Mouse (Mus musculus): Measurements from ENCODE around the gene Fbxo42. TPM values are rescaled to one million over a fixed set of nuclear protein-coding genes. Genes with fewer than 3 reads are reported as not detected.

Gene Fbxo42
- polyA plus RNA-seq, 1 experiment from 2014 or later, result 21.6 TPM

GRCm38 (mm10) chr4:141247776-141248613 lies 100.3 kb downstream of the Fbxo42 start:
- H3K4me2 ChIP-seq, result peak overlapping the region; percentile 61
- no peaks in the 10 kb centered on the region for H3K9me3 ChIP-seq (replicated peaks)
- peaks cover 17% of the 10 kb centered on the region for H3K4me1 ChIP-seq
- H3K4me3 ChIP-seq, result peak overlapping the region; percentile 40
- H3K27me3 ChIP-seq (replicated peaks), result peaks cover 88% of the 10 kb centered on the region
- peak; percentile 34 for ATAC-seq
- H3K36me3 ChIP-seq, result no peaks in the 10 kb centered on the region
- H3K27ac ChIP-seq, result no peak overlapping the region
- peak overlapping the region; percentile 41; the same call in 1 of the 2 replicates for H3K9ac ChIP-seq
- 3% methylated on average over 59 of the region's 60 CpGs for WGBS (ENCODE audit: insufficient replicate concordance)

GRCm38 (mm10) chr4:141248614-141248978 lies 100.9 kb downstream of the Fbxo42 start:
- ATAC-seq, result peak; percentile 18; the same call in 1 of the 2 replicates
- Histone ChIP-seq H3K9me3 (replicated peaks) (no peaks in the 10 kb centered on the region), H3K4me1 (peaks cover 17% of the 10 kb centered on the region), H3K27me3 (replicated peaks) (peaks cover 82% of the 10 kb centered on the region), H3K4me2 (peak overlapping the region; percentile 61), H3K4me3 (no peak overlapping the region), H3K36me3 (no peaks in the 10 kb centered on the region), H3K9ac (no peak overlapping the region), H3K27ac (no peak overlapping the region)
- WGBS (ENCODE audit: insufficient replicate concordance), result 9% methylated on average over 11 of the region's 11 CpGs

GRCm38 (mm10) chr4:141249383-141249782 lies 101.7 kb downstream of the Fbxo42 start:
- H3K9ac ChIP-seq, result no peak overlapping the region

GRCm38 (mm10) chr4:141251071-141251470 lies 103.4 kb downstream of the Fbxo42 start:
- H3K9ac ChIP-seq, result no peak overlapping the region
- H3K4me1 ChIP-seq, result peaks cover 17% of the 10 kb centered on the region
- H3K36me3 ChIP-seq, result no peaks in the 10 kb centered on the region
- H3K4me2 ChIP-seq, result no peak overlapping the region
- H3K4me3 ChIP-seq, result no peak overlapping the region
- WGBS (ENCODE audit: insufficient replicate concordance), result 59% methylated on average over 8 of the region's 8 CpGs
- ATAC-seq, result no peak
- H3K27me3 ChIP-seq (replicated peaks), result peaks cover 62% of the 10 kb centered on the region
- no peak overlapping the region for H3K27ac ChIP-seq
- no peaks in the 10 kb centered on the region for H3K9me3 ChIP-seq (replicated peaks)

More at GRCm38 (mm10) chr4:141249383-141249782, 101.7 kb downstream of the Fbxo42 start:
- Histone ChIP-seq H3K27ac (no peak overlapping the region), H3K4me1 (peaks cover 17% of the 10 kb centered on the region), H3K27me3 (replicated peaks) (peaks cover 79% of the 10 kb centered on the region), H3K4me3 (no peak overlapping the region), H3K36me3 (no peaks in the 10 kb centered on the region), H3K9me3 (replicated peaks) (no peaks in the 10 kb centered on the region), H3K4me2 (no peak overlapping the region)
- no peak for ATAC-seq
- 59% methylated on average over 11 of the region's 11 CpGs for WGBS (ENCODE audit: insufficient replicate concordance)

- Histone ChIP-seq H3K36me3 (no peaks in the 10 kb centered on the region), H3K4me3 (no peak overlapping the region), H3K27me3 (replicated peaks) (peaks cover 46% of the 10 kb centered on the region), H3K9ac (no peak overlapping the region), H3K9me3 (replicated peaks) (no peaks in the 10 kb centered on the region), H3K4me1 (peaks cover 10% of the 10 kb centered on the region), H3K27ac (no peak overlapping the region), H3K4me2 (no peak overlapping the region)
- no peak for ATAC-seq
- 32% methylated on average over 2 of the region's 2 CpGs for WGBS (ENCODE audit: insufficient replicate concordance)
Observed at GRCm38 (mm10) chr4:141252641-141253040, 104.9 kb downstream of the Fbxo42 start.

Other genes starting within 250 kb of the Fbxo42 start
- 2.5 and 3.7 TPM in 2 replicates for gene Padi2, start 241.6 kb upstream of the Fbxo42 start, polyA plus RNA-seq (2016; fragmentation: Nextera tagmentation; extraction: Ambion mirVana)
- 241 and 248 TPM in 2 replicates for gene Sdhb, start 186.7 kb upstream of the Fbxo42 start, polyA plus RNA-seq (2016; fragmentation: Nextera tagmentation; extraction: Ambion mirVana)
- gene Atp13a2, start 161.0 kb upstream of the Fbxo42 start, polyA plus RNA-seq (2016; fragmentation: Nextera tagmentation; extraction: Ambion mirVana), result 30.8 and 31.4 TPM in 2 replicates
- gene Mfap2, start 137.5 kb upstream of the Fbxo42 start, polyA plus RNA-seq (2016; fragmentation: Nextera tagmentation; extraction: Ambion mirVana), result 40.7 and 46.7 TPM in 2 replicates
- gene Crocc, start 87.4 kb upstream of the Fbxo42 start, polyA plus RNA-seq (2016; fragmentation: Nextera tagmentation; extraction: Ambion mirVana), result 1.8 and 2.0 TPM in 2 replicates
- 136 and 143 TPM in 2 replicates for gene Necap2, start 69.6 kb upstream of the Fbxo42 start, polyA plus RNA-seq (2016; fragmentation: Nextera tagmentation; extraction: Ambion mirVana)
- 0.05 TPM in 1 of 2 replicates, not detected in the other for gene Spata21, start 59.6 kb upstream of the Fbxo42 start, polyA plus RNA-seq (2016; fragmentation: Nextera tagmentation; extraction: Ambion mirVana)
- 21.3 and 22.1 TPM in 2 replicates for gene Szrd1, start 8.1 kb upstream of the Fbxo42 start, polyA plus RNA-seq (2016; fragmentation: Nextera tagmentation; extraction: Ambion mirVana)
- 3.3 and 3.5 TPM in 2 replicates for gene Rsg1, start 66.0 kb downstream of the Fbxo42 start, polyA plus RNA-seq (2016; fragmentation: Nextera tagmentation; extraction: Ambion mirVana)
- 1.9 and 2.4 TPM in 2 replicates for gene Arhgef19, start 91.6 kb downstream of the Fbxo42 start, polyA plus RNA-seq (2016; fragmentation: Nextera tagmentation; extraction: Ambion mirVana)
- 2.1 TPM in 2 replicates for gene Epha2, start 153.3 kb downstream of the Fbxo42 start, polyA plus RNA-seq (2016; fragmentation: Nextera tagmentation; extraction: Ambion mirVana)
- gene Fam131c, start 220.3 kb downstream of the Fbxo42 start, polyA plus RNA-seq (2016; fragmentation: Nextera tagmentation; extraction: Ambion mirVana), result 0.08 and 0.13 TPM in 2 replicates

All from liver, embryonic 12.5 days (tissue).